Mouse (Mus musculus) adrenal gland, postnatal 0 days (tissue): Measurements from ENCODE around the gene Pip5k1b. TPM values are rescaled to one million over a fixed set of nuclear protein-coding genes. Genes with fewer than 3 reads are reported as not detected.

ENCODE experiments used
- polyA plus RNA-seq: library from polyadenylated mRNA; unstranded; fragments of >200 nt; fragmentation: Nextera tagmentation; extraction: Ambion mirVana; gene quantifications from 2 replicates; pipeline ENCODE4 v1.2.1, GENCODE M21; 2015

The Pip5k1b gene
- polyA plus RNA-seq: 1.5 and 4.0 TPM in 2 replicates

GRCm38 (mm10) chr19:24555466-24555903 lies at the start of gene Pip5k1b:
TSS of gene Pip5k1b (minus strand) at chr19:24555872.

GRCm38 (mm10) chr19:24476929-24477882 lies 78.5 kb downstream of the Pip5k1b start, which contains the start of gene Fam122a:
TSS of gene Fam122a (minus strand) at chr19:24477356.

GRCm38 (mm10) chr19:24280601-24281228 lies 275.0 kb downstream of the Pip5k1b start, which contains the start of gene Fxn:
TSS of gene Fxn (minus strand) at chr19:24280605.

Other genes with a start within 250 kb of the Pip5k1b start
- 39.5 and 58.3 TPM in 2 replicates for gene Fam122a, start 78.5 kb downstream of the Pip5k1b start, polyA plus RNA-seq
- gene Tmem252, start 118.1 kb upstream of the Pip5k1b start, polyA plus RNA-seq: 0.91 and 1.7 TPM in 2 replicates